Mouse (Mus musculus) MEL (cell line): ENCODE measurements around the gene Tesk2.

Source experiments
- CHD1 ChIP-seq: IDR thresholded peaks from 2 replicates; pipeline ENCODE4 v1.6.1; 2012; ENCODE audit warnings: low read depth, mild to moderate bottlenecking, inconsistent platforms, low read length, improper control_type of control experiment
- CTCF ChIP-seq, 3 experiments: IDR thresholded peaks in 2 of 3; conservative IDR thresholded peaks in 1 of 3; 2 replicates each; pipeline ENCODE4 v1.5.1; 2011 to 2012; ENCODE audit warnings: low read length in 3 of 3, low read depth in 2 of 3, mild to moderate bottlenecking in 2 of 3, improper control_type of control experiment in 1 of 3, inconsistent platforms in 1 of 3, mixed read lengths in 1 of 3, moderate library complexity in 1 of 3; ENCODE audit not compliant: control insufficient read depth in 1 of 3, insufficient read depth in 1 of 3, poor library complexity in 1 of 3, severe bottlenecking in 1 of 3
- E2F4 ChIP-seq: IDR thresholded peaks from 2 replicates; pipeline ENCODE4 v1.6.1; 2011; ENCODE audit warnings: low read depth, low read length, improper control_type of control experiment, borderline replicate concordance
- ELF1 ChIP-seq: IDR thresholded peaks from 2 replicates; pipeline ENCODE4 v1.6.1; 2014; ENCODE audit warnings: low read depth, mild to moderate bottlenecking, inconsistent platforms, low read length, improper control_type of control experiment, moderate library complexity
- EP300 ChIP-seq, 2 experiments: IDR thresholded peaks; 2 replicates each; pipeline ENCODE4 v1.6.1; 2011; ENCODE audit warnings: improper control_type of control experiment in 2 of 2, low read length in 2 of 2, low read depth in 1 of 2, mild to moderate bottlenecking in 1 of 2
- GATA1 ChIP-seq: IDR thresholded peaks from 2 replicates; pipeline ENCODE4 v1.6.1; 2011; ENCODE audit warnings: low read depth, low read length, improper control_type of control experiment
- MEF2A ChIP-seq: IDR thresholded peaks from 2 replicates; pipeline ENCODE4 v1.6.1; 2014; ENCODE audit warnings: low read depth, mild to moderate bottlenecking, inconsistent platforms, low read length, improper control_type of control experiment; ENCODE audit not compliant: poor library complexity, insufficient replicate concordance, severe bottlenecking; ENCODE audit errors: extremely low read depth
- POLR2A ChIP-seq, 2 experiments: IDR thresholded peaks; 2 replicates each; pipeline ENCODE4 v1.6.1; 2011 to 2012; ENCODE audit warnings: low read length in 2 of 2, mild to moderate bottlenecking in 2 of 2, control low read depth in 1 of 2, improper control_type of control experiment in 1 of 2, low read depth in 1 of 2, moderate library complexity in 1 of 2; ENCODE audit not compliant: control insufficient read depth in 1 of 2, insufficient read depth in 1 of 2, poor library complexity in 1 of 2
- POLR2AphosphoS2 ChIP-seq: IDR thresholded peaks from 2 replicates; pipeline ENCODE4 v1.6.1; 2011; ENCODE audit warnings: low read length, improper control_type of control experiment
- POLR2AphosphoS5 ChIP-seq: IDR thresholded peaks from 2 replicates; pipeline ENCODE4 v1.6.1; 2012; ENCODE audit warnings: low read depth, borderline replicate concordance, mild to moderate bottlenecking, inconsistent platforms, low read length, moderate library complexity, mixed read lengths
- TAL1 ChIP-seq: IDR thresholded peaks from 2 replicates; pipeline ENCODE4 v1.6.1; 2012; ENCODE audit warnings: mild to moderate bottlenecking, inconsistent platforms, low read length, moderate library complexity, mixed read lengths
- ZC3H11A ChIP-seq: IDR thresholded peaks from 2 replicates; pipeline ENCODE4 v1.6.1; 2012; ENCODE audit warnings: low read depth, mild to moderate bottlenecking, inconsistent platforms, low read length, improper control_type of control experiment
- ZMIZ1 ChIP-seq: IDR thresholded peaks from 2 replicates; pipeline ENCODE4 v1.6.1; 2012; ENCODE audit warnings: low read depth, mild to moderate bottlenecking, inconsistent platforms, low read length, improper control_type of control experiment, moderate library complexity

GRCm38 (mm10) chr4:116684665-116685064 lies 36.1 kb upstream of the Tesk2 start:
- no peak for TF ChIP-seq CTCF (IDR thresholded peaks at IDR 0.05 in 2 of 3, conservative IDR thresholded peaks at IDR 0.05 in 1 of 3; ENCODE audit: control insufficient read depth in 1 of 3, insufficient read depth in 1 of 3, low read depth in 2 of 3, low read length in 3 of 3, poor library complexity in 1 of 3, severe bottlenecking in 1 of 3)
- no peak for TF ChIP-seq GATA1
- no peak for TF ChIP-seq POLR2AphosphoS5
- no peak for TF ChIP-seq POLR2A (IDR thresholded peaks at IDR 0.05; ENCODE audit: control insufficient read depth in 1 of 2, insufficient read depth in 1 of 2, low read depth in 1 of 2, low read length in 2 of 2, poor library complexity in 1 of 2)
- TF ChIP-seq TAL1: no peak
- no peak for TF ChIP-seq EP300 (IDR thresholded peaks at IDR 0.05; ENCODE audit: low read depth in 1 of 2, low read length in 2 of 2)
- TF ChIP-seq ZMIZ1: no peak
- no peak for TF ChIP-seq ZC3H11A
- no peak for TF ChIP-seq CHD1
- TF ChIP-seq E2F4: no peak
- TF ChIP-seq MEF2A: no peak
- TF ChIP-seq ELF1: no peak
- TF ChIP-seq POLR2AphosphoS2: no peak
